Mouse (Mus musculus) frontal cortex, postnatal 10 days (tissue): Measurements from ENCODE around the gene Gm48552.

Experiments used
- DNase-seq, 2 experiments: peaks; one replicate each; pipeline ENCODE4 v3.0.0; 2022; ENCODE audit warnings: low spot score in 2 of 2, mixed read lengths in 1 of 2

Gm48552 gene

GRCm38 (mm10) chr10:81385603-81386306 is 3.0 kb upstream of the Gm48552 start:
- no peak for DNase-seq

GRCm38 (mm10) chr10:81387716-81388115 is 1.1 kb upstream of the Gm48552 start:
- no peak for DNase-seq

GRCm38 (mm10) chr10:81389373-81389772 is 568 bp downstream of the Gm48552 start:
- DNase-seq, result no peak

- DNase-seq, result peak in 1 of 2 experiments; percentile 70
Observed at GRCm38 (mm10) chr10:81389801-81390677, 1.2 kb downstream of the Gm48552 start.

- DNase-seq, result no peak
Observed at GRCm38 (mm10) chr10:81390678-81390965, 1.8 kb downstream of the Gm48552 start.

- no peak for DNase-seq
Observed at GRCm38 (mm10) chr10:81392270-81392669, 3.5 kb downstream of the Gm48552 start.

GRCm38 (mm10) chr10:81392781-81393185 is 4.0 kb downstream of the Gm48552 start, which contains the start of gene Smim24:
Gene Smim24 (plus strand): TSS chr10:81393051.
- no peak for DNase-seq

- no peak for DNase-seq
Observed at GRCm38 (mm10) chr10:81393456-81394063, 4.8 kb downstream of the Gm48552 start.

- DNase-seq, result peak in 1 of 2 experiments; percentile 66
Observed at GRCm38 (mm10) chr10:81395127-81395526, 6.3 kb downstream of the Gm48552 start.

GRCm38 (mm10) chr10:81395865-81396264 is 7.1 kb downstream of the Gm48552 start:
- DNase-seq, result no peak

GRCm38 (mm10) chr10:81396749-81397148 is 7.9 kb downstream of the Gm48552 start:
- DNase-seq, result no peak

- DNase-seq, result no peak
Observed at GRCm38 (mm10) chr10:81399296-81399695, 10.5 kb downstream of the Gm48552 start.

- no peak for DNase-seq
Observed at GRCm38 (mm10) chr10:81399798-81400308, 11.0 kb downstream of the Gm48552 start.

- no peak for DNase-seq
Observed at GRCm38 (mm10) chr10:81400371-81401204, 11.8 kb downstream of the Gm48552 start.

- DNase-seq, result no peak
Observed at GRCm38 (mm10) chr10:81401205-81401520, 12.4 kb downstream of the Gm48552 start.

GRCm38 (mm10) chr10:81401521-81402226 is 12.9 kb downstream of the Gm48552 start:
- peak in 1 of 2 experiments; percentile 71 for DNase-seq

- no peak for DNase-seq
Observed at GRCm38 (mm10) chr10:81402227-81402765, 13.5 kb downstream of the Gm48552 start.

- no peak for DNase-seq
Observed at GRCm38 (mm10) chr10:81403511-81403910, 14.7 kb downstream of the Gm48552 start.

- DNase-seq, result no peak
Observed at GRCm38 (mm10) chr10:81404082-81404481, 15.3 kb downstream of the Gm48552 start.

- no peak for DNase-seq
Observed at GRCm38 (mm10) chr10:81404720-81405119, 15.9 kb downstream of the Gm48552 start.
